Mouse (Mus musculus) A20 (cell line): ENCODE measurements around the gene Zfp467.

Source experiments
- DNase-seq: peaks from one replicate; pipeline ENCODE4 v3.0.0-alpha.2; 2011; ENCODE audit warnings: low read depth, low spot score

The Zfp467 gene

GRCm38 (mm10) chr6:48411193-48412092 lies 34.2 kb downstream of the Zfp467 start:
- no peak for DNase-seq

GRCm38 (mm10) chr6:48410551-48410950 lies 35.1 kb downstream of the Zfp467 start:
- no peak for DNase-seq

GRCm38 (mm10) chr6:48409726-48410343 lies 35.8 kb downstream of the Zfp467 start:
- DNase-seq: no peak

GRCm38 (mm10) chr6:48404071-48404470 lies 41.6 kb downstream of the Zfp467 start:
- no peak for DNase-seq

GRCm38 (mm10) chr6:48399906-48400305 lies 45.7 kb downstream of the Zfp467 start:
- DNase-seq: no peak

GRCm38 (mm10) chr6:48397336-48397735 lies 48.3 kb downstream of the Zfp467 start:
- DNase-seq: peak; percentile 52

- no peak for DNase-seq
Measured at GRCm38 (mm10) chr6:48396686-48397085, 48.9 kb downstream of the Zfp467 start.

GRCm38 (mm10) chr6:48396008-48396595 lies 49.5 kb downstream of the Zfp467 start:
- DNase-seq: peak; percentile 58

- peak; percentile 92 for DNase-seq
Measured at GRCm38 (mm10) chr6:48395105-48396007, 50.3 kb downstream of the Zfp467 start, which contains the start of gene Krba1. Gene Krba1, plus strand, starts transcription at chr6:48395586.

- DNase-seq: no peak
Measured at GRCm38 (mm10) chr6:48393811-48394210, 51.8 kb downstream of the Zfp467 start.

GRCm38 (mm10) chr6:48388221-48388620 lies 57.4 kb downstream of the Zfp467 start:
- DNase-seq: no peak
